Mouse (Mus musculus) liver, embryonic 15.5 days (tissue): ENCODE measurements around the gene Cyth3. TPM values are rescaled to one million over a fixed set of nuclear protein-coding genes. Genes with fewer than 3 reads are reported as not detected.

Experiments used
- ATAC-seq: fragments of 200-750 bp; cut with Nextera tagmentation; 2 replicates; pipeline ENCODE4 v1.8.0; 2017; ENCODE audit warnings: moderate number of reproducible peaks, mild to moderate bottlenecking, moderate library complexity; ENCODE audit not compliant: insufficient read depth
- H3K27ac ChIP-seq: fragments of 300-500 bp; sonication (generic); replicated peaks from 2 replicates; pipeline ENCODE4 v1.5.1; 2015; ENCODE audit warnings: mild to moderate bottlenecking, inconsistent platforms
- H3K27me3 ChIP-seq: fragments of 300-500 bp; sonication (generic); 2 replicates; pipeline ENCODE4 v1.6.1; 2015; ENCODE audit warnings: mild to moderate bottlenecking, inconsistent platforms
- H3K36me3 ChIP-seq: fragments of 300-500 bp; sonication (generic); replicated peaks from 2 replicates; pipeline ENCODE4 v1.6.1; 2015; ENCODE audit warnings: moderate library complexity, mild to moderate bottlenecking, inconsistent platforms
- H3K4me1 ChIP-seq: fragments of 300-500 bp; sonication (generic); replicated peaks from 2 replicates; pipeline ENCODE4 v1.6.1; 2015; ENCODE audit warnings: inconsistent platforms
- H3K4me2 ChIP-seq: fragments of 300-500 bp; sonication (generic); 2 replicates; pipeline ENCODE4 v1.6.1; 2015; ENCODE audit warnings: moderate library complexity, mild to moderate bottlenecking, inconsistent platforms
- H3K4me3 ChIP-seq: fragments of 300-500 bp; sonication (generic); replicated peaks from 2 replicates; pipeline ENCODE4 v1.5.1; 2015; ENCODE audit warnings: mild to moderate bottlenecking, inconsistent platforms
- H3K9ac ChIP-seq: fragments of 300-500 bp; sonication (generic); 2 replicates; pipeline ENCODE4 v1.6.1; 2015; ENCODE audit warnings: moderate library complexity, mild to moderate bottlenecking, inconsistent platforms
- H3K9me3 ChIP-seq: fragments of 300-500 bp; sonication (generic); replicated peaks from 2 replicates; pipeline ENCODE4 v1.6.1; 2016; ENCODE audit warnings: inconsistent platforms
- WGBS: fragments of 180-500 bp; shearing (Covaris S2); methylation state at CpG from one replicate; pipeline ENCODE4 v1.1.7; 2015; ENCODE audit warnings: mixed read lengths; ENCODE audit not compliant: insufficient replicate concordance; 5-methylcytosine and 5-hydroxymethylcytosine counted together
- polyA plus RNA-seq: library from polyadenylated mRNA; unstranded; fragments of >200 nt; fragmentation: Nextera tagmentation; extraction: Ambion mirVana; gene quantifications from 2 replicates; pipeline ENCODE4 v1.2.1, GENCODE M21; 2015

The Cyth3 gene
- polyA plus RNA-seq, 1 experiment from 2014 or later = 35.7 TPM

DNA sequence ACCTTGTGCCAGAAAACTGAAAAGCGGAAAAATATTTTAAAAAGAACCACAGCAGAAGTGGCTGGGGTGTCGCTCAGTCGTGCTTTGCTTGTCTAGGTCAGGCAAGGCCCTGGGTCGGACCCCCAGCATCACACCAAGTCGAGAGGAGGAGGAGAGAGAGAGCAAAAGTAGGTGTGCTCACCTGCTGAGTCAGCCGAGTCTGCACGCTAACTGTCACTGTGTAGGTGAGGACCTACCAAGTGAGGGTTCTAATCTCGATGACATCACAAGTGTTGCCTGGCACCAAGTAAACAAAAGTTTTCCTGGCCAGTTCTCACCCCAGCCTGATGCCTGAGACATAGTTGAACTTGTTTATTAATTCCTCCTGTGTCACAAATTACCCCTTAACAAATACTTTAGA lies 137.3 kb downstream of the Cyth3 start:
- Histone ChIP-seq H3K4me3 (no peak overlapping the region), H3K9me3 (no peaks in the 10 kb centered on the region), H3K27me3 (no peaks in the 10 kb centered on the region), H3K36me3 (no peaks in the 10 kb centered on the region), H3K4me1 (peaks cover 4% of the 10 kb centered on the region), H3K27ac (no peak overlapping the region), H3K4me2 (no peak overlapping the region), H3K9ac (no peak overlapping the region)
- no peak for ATAC-seq
- 76% methylated on average over 8 of the region's 8 CpGs for WGBS

Other genes starting within 250 kb of the Cyth3 start
- 134 and 140 TPM in 2 replicates for gene Kdelr2, start 218.6 kb upstream of the Cyth3 start, polyA plus RNA-seq
- gene Daglb, start 157.9 kb upstream of the Cyth3 start, polyA plus RNA-seq = 8.3 and 9.3 TPM in 2 replicates
- 155 and 162 TPM in 2 replicates for gene Rac1, start 94.4 kb upstream of the Cyth3 start, polyA plus RNA-seq
- gene Usp42, start 109.8 kb downstream of the Cyth3 start, polyA plus RNA-seq = 3.4 TPM in 2 replicates
- gene Eif2ak1, start 195.3 kb downstream of the Cyth3 start, polyA plus RNA-seq = 114 and 120 TPM in 2 replicates